Mouse (Mus musculus): Measurements from ENCODE around the gene Serinc5.

GRCm38 (mm10) chr13:92636226-92636909 is 25.5 kb downstream of the Serinc5 start:
- TF ChIP-seq CTCF (IDR thresholded peaks at IDR 0.05; ENCODE audit: borderline replicate concordance, insufficient read depth, low read length) (no peak), POLR2A (IDR thresholded peaks at IDR 0.05; ENCODE audit: low read depth, low read length) (no peak)
